Mouse (Mus musculus) cortical plate, adult 2 months (tissue): ENCODE measurements around the gene Mmp11.

Experiments used
- CTCF ChIP-seq: fragments of 200-500 bp; IDR thresholded peaks from 2 replicates; pipeline ENCODE4 v1.5.1; 2011; ENCODE audit warnings: mild to moderate bottlenecking, control low read depth, low read length; ENCODE audit not compliant: insufficient read depth; ENCODE audit errors: extremely low read depth
- POLR2A ChIP-seq: fragments of 200-500 bp; IDR thresholded peaks from 2 replicates; pipeline ENCODE4 v1.6.1; 2011; ENCODE audit warnings: mild to moderate bottlenecking, low read length, control low read depth; ENCODE audit not compliant: insufficient read depth; ENCODE audit errors: extremely low read depth

DNA sequence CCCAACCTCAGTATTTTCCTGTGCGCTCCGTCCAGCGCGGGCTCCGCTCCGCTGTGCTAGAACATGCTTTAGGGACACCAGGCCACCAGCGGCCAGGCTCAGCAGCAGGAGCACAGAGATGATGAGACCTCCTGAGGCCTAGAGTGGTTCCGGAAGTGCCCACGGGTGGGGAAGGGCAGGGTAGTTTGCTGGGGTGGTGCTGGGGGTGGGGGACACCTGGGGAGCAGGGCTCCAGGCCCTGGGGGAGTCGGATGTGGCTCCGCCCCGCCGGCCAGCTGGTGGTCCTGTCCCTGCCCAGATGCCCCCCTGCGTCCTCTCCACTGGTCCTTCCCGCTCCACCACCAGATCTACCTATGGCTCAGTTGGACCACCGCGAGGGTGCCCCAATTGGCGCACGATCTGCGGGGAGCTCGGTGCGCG, 14.5 kb upstream of the Mmp11 start:
- TF ChIP-seq CTCF (no peak), POLR2A (no peak)
